Mouse (Mus musculus) hindbrain, embryonic 11.5 days (tissue): ENCODE data around the gene Isg20l2. TPM values are rescaled to one million over a fixed set of nuclear protein-coding genes. Genes with fewer than 3 reads are reported as not detected.

Source experiments
- ATAC-seq: fragments of 200-750 bp; cut with Nextera tagmentation; 2 replicates; pipeline ENCODE4 v1.8.0; 2017; ENCODE audit warnings: mild to moderate bottlenecking, moderate TSS enrichment, moderate library complexity; ENCODE audit not compliant: low FRiP score
- DNase-seq: peaks from one replicate; pipeline ENCODE4 v3.0.0-alpha.2; 2015; ENCODE audit warnings: low spot score
- H3K27ac ChIP-seq: fragments of 300-500 bp; sonication (generic); 2 replicates; pipeline ENCODE4 v1.5.1; 2014; ENCODE audit warnings: mild to moderate bottlenecking, low read depth, low read length
- H3K27me3 ChIP-seq: fragments of 300-500 bp; sonication (generic); 2 replicates; pipeline ENCODE4 v1.6.1; 2014; ENCODE audit warnings: mild to moderate bottlenecking, low read length, moderate library complexity, mixed read lengths; ENCODE audit not compliant: control insufficient read depth, insufficient read depth
- H3K36me3 ChIP-seq: fragments of 300-500 bp; sonication (generic); 2 replicates; pipeline ENCODE4 v1.6.1; 2014; ENCODE audit warnings: mild to moderate bottlenecking, low read length, moderate library complexity, mixed read lengths; ENCODE audit not compliant: control insufficient read depth, insufficient read depth
- H3K4me1 ChIP-seq: fragments of 300-500 bp; sonication (generic); replicated peaks from 2 replicates; pipeline ENCODE4 v1.6.1; 2014; ENCODE audit warnings: low read length, mixed read lengths; ENCODE audit not compliant: control insufficient read depth, insufficient read depth
- H3K4me2 ChIP-seq: fragments of 300-500 bp; sonication (generic); replicated peaks from 2 replicates; pipeline ENCODE4 v1.6.1; 2014; ENCODE audit warnings: mild to moderate bottlenecking, low read depth, low read length
- H3K4me3 ChIP-seq: fragments of 300-500 bp; sonication (generic); 2 replicates; pipeline ENCODE4 v1.5.1; 2014; ENCODE audit warnings: low read depth, low read length
- H3K9ac ChIP-seq: fragments of 300-500 bp; sonication (generic); 2 replicates; pipeline ENCODE4 v1.6.1; 2014; ENCODE audit warnings: low read depth, low read length
- H3K9me3 ChIP-seq: fragments of 300-500 bp; sonication (generic); 2 replicates; pipeline ENCODE4 v1.6.1; 2016; ENCODE audit warnings: low read length; ENCODE audit not compliant: control insufficient read depth
- WGBS: fragments of 180-500 bp; shearing (Covaris S2); extraction: QIAGEN DNeasy Blood & Tissue Kit; methylation state at CpG from one replicate; pipeline ENCODE4 v1.1.7; 2014; 5-methylcytosine and 5-hydroxymethylcytosine counted together
- polyA plus RNA-seq: library from polyadenylated mRNA; unstranded; fragments of >200 nt; fragmentation: Nextera tagmentation; extraction: Ambion mirVana; gene quantifications from 2 replicates; pipeline ENCODE4 v1.2.1, GENCODE M21; 2014

The Isg20l2 gene
- polyA plus RNA-seq, 1 experiment from 2014 or later: 42.5 TPM

GRCm38 (mm10) chr3:87918551-87918950 is 11.6 kb upstream of the Isg20l2 start:
- Histone ChIP-seq H3K27ac (no peak overlapping the region), H3K36me3 (peaks cover 6% of the 10 kb centered on the region), H3K27me3 (no peaks in the 10 kb centered on the region), H3K4me1 (no peaks in the 10 kb centered on the region), H3K9me3 (no peaks in the 10 kb centered on the region), H3K9ac (no peak overlapping the region), H3K4me2 (no peak overlapping the region), H3K4me3 (no peak overlapping the region)
- WGBS: 90% methylated on average over 1 of the region's 1 CpGs
- no peak for ATAC-seq
- DNase-seq: no peak

- Histone ChIP-seq H3K27me3 (no peaks in the 10 kb centered on the region), H3K4me3 (peak within 1 kb of the TSS; percentile 65), H3K9ac (peak within 1 kb of the TSS; percentile 72), H3K9me3 (no peaks in the 10 kb centered on the region), H3K36me3 (peaks cover 6% of the 10 kb centered on the region), H3K4me1 (no peaks in the 10 kb centered on the region), H3K4me2 (peak within 1 kb of the TSS; percentile 69), H3K27ac (peak within 1 kb of the TSS; percentile 48)
- WGBS: under 1% methylated on average over 30 of the region's 30 CpGs
- peak; percentile 81 for DNase-seq
- peak; percentile 80 for ATAC-seq
Observed at GRCm38 (mm10) chr3:87919336-87920108, 10.6 kb upstream of the Isg20l2 start, which contains the start of gene Mrpl24. Mrpl24 (plus strand) TSS chr3:87919506.

- Histone ChIP-seq H3K9me3 (no peaks in the 10 kb centered on the region), H3K4me1 (no peaks in the 10 kb centered on the region), H3K27me3 (no peaks in the 10 kb centered on the region), H3K4me3 (peak overlapping the region; percentile 65), H3K4me2 (peak overlapping the region; percentile 69), H3K27ac (no peak overlapping the region), H3K9ac (no peak overlapping the region; the same call in 1 of the 2 replicates), H3K36me3 (0 out of 2 replicates have a peak, but pooled peaks cover 2% of the 10 kb centered on the region)
- 68% methylated on average over 9 of the region's 9 CpGs for WGBS
- DNase-seq (no peak), ATAC-seq (no peak)
Observed at GRCm38 (mm10) chr3:87920270-87920943, 9.7 kb upstream of the Isg20l2 start.

- WGBS: 89% methylated on average over 7 of the region's 7 CpGs
Observed at GRCm38 (mm10) chr3:87924996-87925395, 5.1 kb upstream of the Isg20l2 start.

GRCm38 (mm10) chr3:87927452-87927851 is 2.7 kb upstream of the Isg20l2 start:
- no peak overlapping the region for H3K9ac ChIP-seq
- no peak overlapping the region for H3K4me2 ChIP-seq
- H3K27ac ChIP-seq: no peak overlapping the region
- no peak overlapping the region for H3K4me3 ChIP-seq
- peaks cover 4% of the 10 kb centered on the region; the same call in 1 of the 2 replicates for H3K36me3 ChIP-seq
- no peaks in the 10 kb centered on the region for H3K27me3 ChIP-seq
- WGBS: 89% methylated on average over 5 of the region's 5 CpGs
- peaks cover 3% of the 10 kb centered on the region; the same call in 1 of the 2 replicates for H3K4me1 ChIP-seq
- ATAC-seq (no peak), DNase-seq (no peak)
- H3K9me3 ChIP-seq: no peaks in the 10 kb centered on the region

More at GRCm38 (mm10) chr3:87924996-87925395, 5.1 kb upstream of the Isg20l2 start:
- Histone ChIP-seq H3K4me1 (0 out of 2 replicates have a peak, but pooled peaks cover 3% of the 10 kb centered on the region), H3K4me2 (no peak overlapping the region), H3K27ac (no peak overlapping the region), H3K27me3 (no peaks in the 10 kb centered on the region), H3K9ac (no peak overlapping the region), H3K9me3 (no peaks in the 10 kb centered on the region), H3K36me3 (0 out of 2 replicates have a peak, but pooled peaks cover 2% of the 10 kb centered on the region), H3K4me3 (no peak overlapping the region)
- no peak for DNase-seq
- ATAC-seq: no peak

GRCm38 (mm10) chr3:87929341-87930077 is 605 bp upstream of the Isg20l2 start:
- no peaks in the 10 kb centered on the region for H3K9me3 ChIP-seq
- H3K9ac ChIP-seq: peak overlapping the region; percentile 92
- H3K36me3 ChIP-seq: peaks cover 7% of the 10 kb centered on the region; the same call in 1 of the 2 replicates
- WGBS: 8% methylated on average over 26 of the region's 26 CpGs
- no peak for DNase-seq
- H3K27ac ChIP-seq: peak overlapping the region; percentile 74
- H3K4me3 ChIP-seq: peak overlapping the region; percentile 97
- peak; percentile 70 for ATAC-seq
- H3K27me3 ChIP-seq: no peaks in the 10 kb centered on the region
- H3K4me1 ChIP-seq: peaks cover 3% of the 10 kb centered on the region; the same call in 1 of the 2 replicates
- H3K4me2 ChIP-seq: peak overlapping the region; percentile 70

GRCm38 (mm10) chr3:87934026-87934425 is 3.9 kb downstream of the Isg20l2 start:
- ATAC-seq: no peak
- H3K36me3 ChIP-seq: peaks cover 17% of the 10 kb centered on the region
- 89% methylated on average over 5 of the region's 5 CpGs for WGBS

GRCm38 (mm10) chr3:87934501-87934900 is 4.4 kb downstream of the Isg20l2 start:
- ATAC-seq: no peak
- H3K9me3 ChIP-seq: no peaks in the 10 kb centered on the region
- H3K27me3 ChIP-seq: no peaks in the 10 kb centered on the region
- no peak overlapping the region for H3K27ac ChIP-seq
- no peak overlapping the region for H3K4me2 ChIP-seq
- H3K36me3 ChIP-seq: peaks cover 19% of the 10 kb centered on the region
- H3K4me3 ChIP-seq: no peak overlapping the region
- peaks cover 3% of the 10 kb centered on the region; the same call in 1 of the 2 replicates for H3K4me1 ChIP-seq
- DNase-seq: no peak
- no peak overlapping the region for H3K9ac ChIP-seq
- WGBS: 71% methylated on average over 4 of the region's 4 CpGs

More at GRCm38 (mm10) chr3:87934026-87934425, 3.9 kb downstream of the Isg20l2 start:
- Histone ChIP-seq H3K27me3 (no peaks in the 10 kb centered on the region), H3K9me3 (no peaks in the 10 kb centered on the region), H3K4me2 (no peak overlapping the region), H3K4me1 (peaks cover 5% of the 10 kb centered on the region; the same call in 1 of the 2 replicates), H3K4me3 (no peak overlapping the region), H3K9ac (no peak overlapping the region), H3K27ac (no peak overlapping the region)
- DNase-seq: no peak
